Comparison of ENCODE assay signal across 8 mouse cellular contexts in genomic region chr12:17882117-17883116, GRCm38 (mm10).
DNase-seq lines count a peak whose midpoint lies in the region; ATAC-seq and TF ChIP-seq lines count a peak whose summit lies in the region.
"Not testable (repeated sequence)": the region's sequence is repeated elsewhere in the genome, so short reads cannot be mapped to it uniquely, and the experiment has no call there.

No protein-coding gene starts in this region.

- H3K4me2 ChIP-seq in hindbrain, embryonic 12.5 days (replicated peaks): peak overlapping the region; percentile 51
- peak overlapping the region; percentile 53 for H3K4me2 ChIP-seq in liver, embryonic 14.5 days (ENCODE audit: low read depth)
- peak overlapping the region; percentile 51 for H3K4me2 ChIP-seq in midbrain, postnatal 0 days (ENCODE audit: low read depth, low read length, poor library complexity, severe bottlenecking)
- peak overlapping the region; percentile 40 for H3K4me2 ChIP-seq in stomach, embryonic 14.5 days (replicated peaks; ENCODE audit: low read depth, low read length)

- ATAC-seq in hindbrain, embryonic 12.5 days (ENCODE audit: low FRiP score): peak; percentile 49; the same call in 1 of the 2 replicates
- ATAC-seq in liver, embryonic 14.5 days (ENCODE audit: insufficient read depth): not testable (repeated sequence)
- ATAC-seq in midbrain, postnatal 0 days (ENCODE audit: low FRiP score): peak; percentile 50; the same call in 1 of the 2 replicates
- ATAC-seq in stomach, embryonic 14.5 days (ENCODE audit: insufficient number of reproducible peaks, insufficient read depth, low FRiP score, low read depth): 0 out of 2 replicates have a peak, but pooled peaks have one; percentile 3

- peaks cover 18% of the 10 kb centered on the region for H3K9me3 ChIP-seq in hindbrain, embryonic 12.5 days (replicated peaks)
- H3K9me3 ChIP-seq in liver, embryonic 14.5 days (ENCODE audit: control insufficient read depth, low read length); midbrain, postnatal 0 days (ENCODE audit: low read length); stomach, embryonic 14.5 days (ENCODE audit: control insufficient read depth, low read depth, low read length): not testable (repeated sequence)

- peaks cover 20% of the 10 kb centered on the region for H3K79me3 ChIP-seq in C2C12 (ENCODE audit: low read depth)

- H3K79me2 ChIP-seq in C2C12 (ENCODE audit: control insufficient read depth, insufficient read depth): peaks cover 43% of the 10 kb centered on the region

- H3K27me3 ChIP-seq in C2C12 (ENCODE audit: control insufficient read depth, insufficient read depth, insufficient read length); hindbrain, embryonic 12.5 days; liver, embryonic 14.5 days (ENCODE audit: control insufficient read depth, insufficient read depth, low read length); midbrain, postnatal 0 days (ENCODE audit: insufficient read depth, low read length); stomach, embryonic 14.5 days (ENCODE audit: control insufficient read depth, insufficient read depth, low read length): not testable (repeated sequence)

- not testable (repeated sequence) for TF ChIP-seq EP300 in liver, embryonic 14.5 days (IDR thresholded peaks at IDR 0.05; ENCODE audit: low read depth)

- H3ac ChIP-seq in C2C12 (ENCODE audit: control insufficient read depth, insufficient read length, low read depth): peak overlapping the region; percentile 94

- H3K4me1 ChIP-seq in hindbrain, embryonic 12.5 days; liver, embryonic 14.5 days (replicated peaks; ENCODE audit: control insufficient read depth in 2 of 2, insufficient read depth in 2 of 2, low read length in 1 of 2); midbrain, postnatal 0 days (ENCODE audit: insufficient read depth, low read length); stomach, embryonic 14.5 days (ENCODE audit: control insufficient read depth, insufficient read depth, low read length): not testable (repeated sequence)

- H3K27ac ChIP-seq in hindbrain, embryonic 12.5 days: peak overlapping the region; percentile 86
- peak overlapping the region; percentile 80 for H3K27ac ChIP-seq in layer of hippocampus, adult 2 months
- not testable (repeated sequence) for H3K27ac ChIP-seq in liver, embryonic 14.5 days
- peak overlapping the region; percentile 77 for H3K27ac ChIP-seq in midbrain, postnatal 0 days (ENCODE audit: low read depth, low read length)
- peak overlapping the region; percentile 84 for H3K27ac ChIP-seq in stomach, embryonic 14.5 days (ENCODE audit: low read length)

- H3K4me3 ChIP-seq in C2C12 (ENCODE audit: insufficient read depth, poor library complexity, severe bottlenecking): peak overlapping the region; percentile 49
- H3K4me3 ChIP-seq in hindbrain, embryonic 12.5 days: peak overlapping the region; percentile 72
- H3K4me3 ChIP-seq in layer of hippocampus, adult 2 months: peak overlapping the region; percentile 69
- H3K4me3 ChIP-seq in liver, embryonic 14.5 days (ENCODE audit: insufficient read depth in 1 of 2, low read depth in 2 of 2, low read length in 2 of 2): peak overlapping the region; percentile 58 to 63
- peak overlapping the region; percentile 66 for H3K4me3 ChIP-seq in midbrain, postnatal 0 days (ENCODE audit: low read depth, low read length)
- peak overlapping the region; percentile 79 for H3K4me3 ChIP-seq in stomach, embryonic 14.5 days (ENCODE audit: low read depth, low read length)

- not testable (repeated sequence) for TF ChIP-seq CTCF in C2C12 (IDR thresholded peaks at IDR 0.05; ENCODE audit: control insufficient read depth, insufficient read depth, insufficient read length); liver, embryonic 14.5 days (IDR thresholded peaks at IDR 0.05; ENCODE audit: low read depth); midbrain, postnatal 0 days (IDR thresholded peaks at IDR 0.05)
- TF ChIP-seq CTCF in layer of hippocampus, adult 2 months (conservative IDR thresholded peaks at IDR 0.05): peak; percentile 27; the same call in 1 of the 2 replicates

- H3K9ac ChIP-seq in hindbrain, embryonic 12.5 days: peak overlapping the region; percentile 83
- peak overlapping the region; percentile 47 for H3K9ac ChIP-seq in liver, embryonic 14.5 days (replicated peaks)
- peak overlapping the region; percentile 81 for H3K9ac ChIP-seq in midbrain, postnatal 0 days (replicated peaks; ENCODE audit: low read length, poor library complexity, severe bottlenecking)
- peak overlapping the region; percentile 84 for H3K9ac ChIP-seq in stomach, embryonic 14.5 days (replicated peaks; ENCODE audit: low read depth, low read length)

- not testable (repeated sequence) for H3K36me3 ChIP-seq in C2C12 (ENCODE audit: control insufficient read depth, insufficient read depth); hindbrain, embryonic 12.5 days; liver, embryonic 14.5 days (replicated peaks; ENCODE audit: control insufficient read depth, insufficient read depth, low read depth); midbrain, postnatal 0 days (ENCODE audit: insufficient read depth, low read length); stomach, embryonic 14.5 days (ENCODE audit: control insufficient read depth, insufficient read depth, low read length)

- DNase-seq in cerebellum, postnatal 14 days: peak; percentile 9 to 25
- DNase-seq in frontal cortex, postnatal 14 days (ENCODE audit: low spot score in 2 of 2): peak; percentile 8 to 18
- not testable (repeated sequence) for DNase-seq in layer of hippocampus, adult 2 months (ENCODE audit: low spot score in 2 of 2); liver, embryonic 14.5 days (ENCODE audit: low read depth in 3 of 3, low spot score in 3 of 3); midbrain, postnatal 0 days (ENCODE audit: low spot score)

- WGBS in hindbrain, embryonic 12.5 days: 3% methylated on average over 65 of the region's 65 CpGs
- WGBS in liver, embryonic 14.5 days (ENCODE audit: insufficient replicate concordance): 2% methylated on average over 56 of the region's 65 CpGs
- WGBS in midbrain, postnatal 0 days: 3% methylated on average over 51 of the region's 65 CpGs
- WGBS in stomach, embryonic 14.5 days: 2% methylated on average over 61 of the region's 65 CpGs
